Mouse (Mus musculus): ENCODE results near the gene Arhgap45. TPM values are rescaled to one million over a fixed set of nuclear protein-coding genes. Genes with fewer than 3 reads are reported as not detected.

Arhgap45 gene
- polyA plus RNA-seq, 1 experiment from 2014 or later, result 17.3 TPM

DNA sequence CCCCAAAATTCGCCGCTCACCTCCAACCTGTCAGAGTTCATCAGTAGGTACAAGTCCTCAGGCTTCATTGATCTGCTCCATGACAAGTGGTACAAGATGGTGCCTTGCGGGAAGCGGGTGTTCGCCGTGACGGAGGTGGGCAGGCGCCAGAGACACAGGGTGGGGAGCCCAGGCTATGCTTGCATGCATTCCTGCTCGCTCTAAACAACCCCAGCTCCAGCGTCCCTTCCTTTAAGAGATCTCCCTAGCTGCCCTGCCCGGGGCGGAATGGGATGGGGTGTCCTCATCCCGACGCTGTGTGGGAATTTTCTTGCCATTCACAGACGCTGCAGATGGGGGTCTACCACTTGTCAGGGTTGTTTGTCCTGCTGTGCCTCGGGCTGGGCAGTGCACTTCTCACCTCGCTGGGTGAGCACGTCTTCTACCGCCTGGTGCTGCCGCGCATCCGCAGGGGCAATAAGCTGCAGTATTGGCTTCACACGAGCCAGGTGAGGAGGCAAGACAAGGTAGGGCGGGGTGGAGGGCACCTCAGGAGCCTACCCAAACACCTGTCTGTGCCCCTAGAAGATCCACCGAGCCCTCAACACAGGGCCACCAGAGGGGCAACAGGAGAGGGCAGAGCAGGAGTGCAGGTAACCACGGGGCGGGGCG lies 40.3 kb upstream of the Arhgap45 start:
- Histone ChIP-seq H3K4me1 (ENCODE audit: control insufficient read depth, low read depth, low read length) (peaks cover 3% of the 10 kb centered on the region), H3K4me2 (ENCODE audit: low read depth, low read length) (no peak overlapping the region), H3K4me3 (ENCODE audit: low read depth, low read length) (no peak overlapping the region), H3K27ac (ENCODE audit: low read length) (no peak overlapping the region), H3K9me3 (replicated peaks; ENCODE audit: control insufficient read depth, low read length) (peaks cover 28% of the 10 kb centered on the region), H3K27me3 (ENCODE audit: control insufficient read depth, insufficient read depth, low read depth, low read length) (peaks cover 15% of the 10 kb centered on the region), H3K9ac (ENCODE audit: low read depth, low read length) (no peak overlapping the region), H3K36me3 (ENCODE audit: control insufficient read depth, insufficient read depth) (peaks cover 41% of the 10 kb centered on the region)
- 88% methylated on average over 28 of the region's 28 CpGs for WGBS (ENCODE audit: insufficient replicate concordance)
- ATAC-seq (ENCODE audit: low read depth), result no peak

DNA sequence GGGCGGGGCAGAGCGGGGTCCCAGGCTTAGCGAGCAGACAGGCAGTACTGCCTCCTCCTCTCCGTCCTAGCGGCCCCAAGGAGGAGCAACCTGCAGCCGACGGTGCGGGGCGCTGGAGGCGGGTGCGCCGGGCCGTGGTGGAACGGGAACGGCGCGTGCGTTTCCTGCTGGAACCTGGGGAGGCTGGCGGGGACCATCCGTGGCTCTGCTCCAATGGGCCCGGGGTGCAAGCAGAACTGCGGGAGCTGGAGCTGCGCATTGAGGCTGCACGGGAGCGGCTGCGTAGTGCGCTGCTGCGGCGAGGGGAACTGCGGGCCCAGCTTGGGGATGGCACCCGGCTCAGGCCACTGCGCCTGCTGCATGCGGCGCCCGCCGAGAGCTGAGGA lies 39.7 kb upstream of the Arhgap45 start:
- ATAC-seq (ENCODE audit: low read depth), result no peak
- Histone ChIP-seq H3K27ac (ENCODE audit: low read length) (no peak overlapping the region), H3K9me3 (replicated peaks; ENCODE audit: control insufficient read depth, low read length) (peaks cover 28% of the 10 kb centered on the region), H3K4me2 (ENCODE audit: low read depth, low read length) (no peak overlapping the region), H3K36me3 (ENCODE audit: control insufficient read depth, insufficient read depth) (peaks cover 41% of the 10 kb centered on the region), H3K9ac (ENCODE audit: low read depth, low read length) (no peak overlapping the region), H3K4me1 (ENCODE audit: control insufficient read depth, low read depth, low read length) (peaks cover 3% of the 10 kb centered on the region), H3K27me3 (ENCODE audit: control insufficient read depth, insufficient read depth, low read depth, low read length) (peaks cover 10% of the 10 kb centered on the region), H3K4me3 (ENCODE audit: low read depth, low read length) (no peak overlapping the region)
- 94% methylated on average over 35 of the region's 36 CpGs for WGBS (ENCODE audit: insufficient replicate concordance)

DNA sequence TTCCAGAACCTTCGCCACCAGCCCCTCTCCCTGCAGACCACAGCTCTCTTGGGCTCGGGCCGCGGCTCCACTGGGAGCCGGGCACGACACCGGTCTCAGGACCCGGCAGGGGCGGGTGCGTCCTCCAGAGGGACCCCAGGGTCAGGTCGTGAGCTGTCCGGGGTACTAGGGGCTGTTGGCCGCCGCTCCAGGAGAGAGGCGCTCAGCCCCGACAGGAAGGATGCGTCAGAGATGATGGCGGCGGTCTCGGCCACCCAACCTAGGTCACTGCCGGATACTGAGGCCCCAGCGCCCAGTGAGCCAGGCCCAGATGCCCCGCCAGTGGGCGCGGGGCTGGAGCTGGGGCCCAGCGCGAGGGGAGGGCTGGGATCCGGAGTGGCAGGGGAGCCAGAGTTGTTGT lies 39.1 kb upstream of the Arhgap45 start:
- H3K9me3 ChIP-seq (replicated peaks; ENCODE audit: control insufficient read depth, low read length), result peaks cover 28% of the 10 kb centered on the region
- H3K27ac ChIP-seq (ENCODE audit: low read length), result no peak overlapping the region
- H3K9ac ChIP-seq (ENCODE audit: low read depth, low read length), result no peak overlapping the region
- WGBS (ENCODE audit: insufficient replicate concordance), result 93% methylated on average over 28 of the region's 28 CpGs
- no peak overlapping the region for H3K4me3 ChIP-seq (ENCODE audit: low read depth, low read length)
- H3K4me1 ChIP-seq (ENCODE audit: control insufficient read depth, low read depth, low read length), result peaks cover 4% of the 10 kb centered on the region
- H3K27me3 ChIP-seq (ENCODE audit: control insufficient read depth, insufficient read depth, low read depth, low read length), result peaks cover 3% of the 10 kb centered on the region
- peaks cover 41% of the 10 kb centered on the region for H3K36me3 ChIP-seq (ENCODE audit: control insufficient read depth, insufficient read depth)
- no peak overlapping the region for H3K4me2 ChIP-seq (ENCODE audit: low read depth, low read length)
- ATAC-seq (ENCODE audit: low read depth), result no peak

DNA sequence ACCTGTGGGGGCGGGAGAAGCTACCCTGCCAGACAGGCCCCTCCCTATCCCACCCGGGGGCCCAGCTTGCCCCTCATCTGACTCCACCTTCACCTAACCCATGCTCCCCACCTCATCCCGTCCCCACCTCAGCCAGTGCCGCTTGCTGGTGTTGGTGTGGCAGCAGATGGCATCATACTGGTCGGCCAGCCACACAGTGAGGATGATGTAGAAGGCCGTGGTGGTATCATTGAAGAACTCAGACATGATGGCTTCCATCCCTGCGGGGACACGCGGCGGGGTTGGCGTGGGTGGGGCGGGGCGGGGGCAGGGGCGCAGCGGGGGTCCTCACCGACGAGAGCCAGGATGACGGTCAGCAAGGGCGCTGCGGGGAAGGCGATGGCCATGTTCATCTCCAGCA lies 38.4 kb upstream of the Arhgap45 start:
- peaks cover 41% of the 10 kb centered on the region for H3K36me3 ChIP-seq (ENCODE audit: control insufficient read depth, insufficient read depth)
- ATAC-seq (ENCODE audit: low read depth), result no peak

GRCm38 (mm10) chr10:79979401-79980155 lies 36.9 kb upstream of the Arhgap45 start:
- peaks cover 13% of the 10 kb centered on the region for H3K4me1 ChIP-seq (ENCODE audit: control insufficient read depth, low read depth, low read length)
- H3K9ac ChIP-seq (ENCODE audit: low read depth, low read length), result no peak overlapping the region
- no peaks in the 10 kb centered on the region for H3K27me3 ChIP-seq (ENCODE audit: control insufficient read depth, insufficient read depth, low read depth, low read length)
- WGBS (ENCODE audit: insufficient replicate concordance), result 91% methylated on average over 22 of the region's 22 CpGs
- H3K4me2 ChIP-seq (ENCODE audit: low read depth, low read length), result no peak overlapping the region
- no peak for ATAC-seq (ENCODE audit: low read depth)
- H3K9me3 ChIP-seq (replicated peaks; ENCODE audit: control insufficient read depth, low read length), result peaks cover 28% of the 10 kb centered on the region
- H3K4me3 ChIP-seq (ENCODE audit: low read depth, low read length), result no peak overlapping the region
- H3K36me3 ChIP-seq (ENCODE audit: control insufficient read depth, insufficient read depth), result peaks cover 41% of the 10 kb centered on the region
- H3K27ac ChIP-seq (ENCODE audit: low read length), result no peak overlapping the region

More for the DNA sequence above, 38.4 kb upstream of the Arhgap45 start:
- Histone ChIP-seq H3K9me3 (replicated peaks; ENCODE audit: control insufficient read depth, low read length) (peaks cover 28% of the 10 kb centered on the region), H3K9ac (ENCODE audit: low read depth, low read length) (no peak overlapping the region), H3K27me3 (ENCODE audit: control insufficient read depth, insufficient read depth, low read depth, low read length) (no peaks in the 10 kb centered on the region; the same call in 1 of the 2 replicates), H3K4me1 (ENCODE audit: control insufficient read depth, low read depth, low read length) (peaks cover 8% of the 10 kb centered on the region), H3K27ac (ENCODE audit: low read length) (no peak overlapping the region), H3K4me3 (ENCODE audit: low read depth, low read length) (no peak overlapping the region), H3K4me2 (ENCODE audit: low read depth, low read length) (no peak overlapping the region)
- WGBS (ENCODE audit: insufficient replicate concordance), result 94% methylated on average over 21 of the region's 21 CpGs

DNA sequence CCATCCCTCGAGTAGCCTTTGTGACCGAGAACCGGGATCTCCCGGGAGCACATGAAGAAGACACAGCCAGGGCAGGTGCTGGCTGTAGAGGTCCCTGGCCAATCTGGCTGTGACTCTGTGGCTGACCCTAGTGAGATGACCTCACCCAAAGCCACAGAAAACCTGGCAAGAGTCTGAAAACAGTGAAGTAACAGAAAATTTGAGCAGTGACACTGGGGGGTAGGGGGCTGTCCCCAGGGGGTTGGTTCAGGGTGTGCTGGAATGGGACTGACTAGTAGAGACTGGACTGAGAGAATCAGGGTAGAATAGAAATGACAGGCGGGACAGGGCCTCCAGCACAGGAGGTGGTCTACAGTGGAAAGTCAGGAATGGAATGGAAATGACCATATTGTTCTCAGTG lies 33.2 kb upstream of the Arhgap45 start:
- Histone ChIP-seq H3K27me3 (ENCODE audit: control insufficient read depth, insufficient read depth, low read depth, low read length) (peaks cover 9% of the 10 kb centered on the region), H3K9ac (ENCODE audit: low read depth, low read length) (peak overlapping the region; percentile 92), H3K4me3 (ENCODE audit: low read depth, low read length) (peak overlapping the region; percentile 87), H3K4me2 (ENCODE audit: low read depth, low read length) (peak overlapping the region; percentile 96), H3K9me3 (replicated peaks; ENCODE audit: control insufficient read depth, low read length) (peaks cover 4% of the 10 kb centered on the region; the same call in 1 of the 2 replicates), H3K27ac (ENCODE audit: low read length) (peak overlapping the region; percentile 99), H3K4me1 (ENCODE audit: control insufficient read depth, low read depth, low read length) (peaks cover 41% of the 10 kb centered on the region), H3K36me3 (ENCODE audit: control insufficient read depth, insufficient read depth) (peaks cover 11% of the 10 kb centered on the region)
- no peak for ATAC-seq (ENCODE audit: low read depth)
- WGBS (ENCODE audit: insufficient replicate concordance), result 66% methylated on average over 5 of the region's 5 CpGs

GRCm38 (mm10) chr10:79983670-79984069 lies 32.8 kb upstream of the Arhgap45 start:
- under 1% methylated on average over 17 of the region's 21 CpGs for WGBS (ENCODE audit: insufficient replicate concordance)
- peaks cover under 1% of the 10 kb centered on the region; the same call in 1 of the 2 replicates for H3K9me3 ChIP-seq (replicated peaks; ENCODE audit: control insufficient read depth, low read length)
- peak overlapping the region; percentile 92 for H3K9ac ChIP-seq (ENCODE audit: low read depth, low read length)
- H3K4me3 ChIP-seq (ENCODE audit: low read depth, low read length), result peak overlapping the region; percentile 87
- ATAC-seq (ENCODE audit: low read depth), result no peak
- peak overlapping the region; percentile 96 for H3K4me2 ChIP-seq (ENCODE audit: low read depth, low read length)
- peaks cover 45% of the 10 kb centered on the region for H3K4me1 ChIP-seq (ENCODE audit: control insufficient read depth, low read depth, low read length)
- H3K27me3 ChIP-seq (ENCODE audit: control insufficient read depth, insufficient read depth, low read depth, low read length), result peaks cover 13% of the 10 kb centered on the region
- peaks cover 6% of the 10 kb centered on the region for H3K36me3 ChIP-seq (ENCODE audit: control insufficient read depth, insufficient read depth)
- H3K27ac ChIP-seq (ENCODE audit: low read length), result peak overlapping the region; percentile 99

DNA sequence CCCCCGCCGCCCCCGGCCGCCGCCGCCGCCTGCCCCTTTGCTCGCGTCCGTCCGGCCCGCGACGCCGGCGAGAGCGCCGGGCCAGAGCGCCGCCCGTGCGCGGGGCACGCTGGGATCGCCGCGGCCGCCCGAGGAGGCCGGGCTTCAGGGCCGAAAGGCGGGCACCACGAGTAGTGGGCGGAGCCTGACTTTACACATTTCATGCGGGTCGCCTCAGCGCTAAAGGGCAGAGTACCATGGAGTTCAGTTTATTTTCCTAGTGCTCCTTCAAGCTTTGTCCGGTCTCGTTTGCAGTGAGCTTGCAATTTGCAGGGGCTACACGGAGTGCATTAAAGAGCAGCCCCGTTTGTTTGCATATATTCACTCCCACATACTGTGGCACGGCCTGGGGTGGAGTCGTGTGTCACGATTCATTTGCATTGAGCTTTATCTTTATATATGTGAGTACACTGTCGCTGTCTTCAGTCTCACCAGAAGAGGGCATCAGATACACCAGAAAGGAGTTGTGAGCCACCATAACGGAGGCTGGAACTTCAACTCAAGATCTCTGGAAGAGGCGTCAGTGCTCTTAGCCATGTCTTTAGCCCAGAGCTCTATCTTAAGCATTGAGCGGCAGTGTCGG lies 32.1 kb upstream of the Arhgap45 start, which contains the start of gene Tmem259:
Gene Tmem259 (minus strand): TSS at position 136 of the 622 bp plus-strand sequence.
- H3K4me1 ChIP-seq (ENCODE audit: control insufficient read depth, low read depth, low read length), result peaks cover 51% of the 10 kb centered on the region
- peak within 1 kb of the TSS; percentile 87 for H3K4me3 ChIP-seq (ENCODE audit: low read depth, low read length)
- peak within 1 kb of the TSS; percentile 92 for H3K9ac ChIP-seq (ENCODE audit: low read depth, low read length)
- no peaks in the 10 kb centered on the region for H3K9me3 ChIP-seq (replicated peaks; ENCODE audit: control insufficient read depth, low read length)
- peak; percentile 67 for ATAC-seq (ENCODE audit: low read depth)
- WGBS (ENCODE audit: insufficient replicate concordance), result 0% methylated on average over 37 of the region's 49 CpGs
- no peaks in the 10 kb centered on the region for H3K36me3 ChIP-seq (ENCODE audit: control insufficient read depth, insufficient read depth)
- H3K27me3 ChIP-seq (ENCODE audit: control insufficient read depth, insufficient read depth, low read depth, low read length), result peaks cover 20% of the 10 kb centered on the region
- peak within 1 kb of the TSS; percentile 96 for H3K4me2 ChIP-seq (ENCODE audit: low read depth, low read length)
- H3K27ac ChIP-seq (ENCODE audit: low read length), result peak within 1 kb of the TSS; percentile 99
